Mouse (Mus musculus) midbrain, embryonic 10.5 days (tissue): Measurements from ENCODE around the gene Klhl29. TPM values are rescaled to one million over a fixed set of nuclear protein-coding genes. Genes with fewer than 3 reads are reported as not detected.

Experiments
- DNase-seq: peaks from one replicate; pipeline ENCODE4 v3.0.0-alpha.2; 2017; ENCODE audit warnings: low spot score
- H3K27ac ChIP-seq: fragments of 300-500 bp; sonication (generic); replicated peaks from 2 replicates; pipeline ENCODE4 v1.5.1; 2016; ENCODE audit warnings: mild to moderate bottlenecking
- H3K27me3 ChIP-seq: fragments of 300-500 bp; sonication (generic); 2 replicates; pipeline ENCODE4 v1.6.1; 2016; ENCODE audit warnings: low read depth, mild to moderate bottlenecking; ENCODE audit not compliant: poor library complexity, severe bottlenecking
- H3K36me3 ChIP-seq: fragments of 300-500 bp; sonication (generic); 2 replicates; pipeline ENCODE4 v1.6.1; 2016; ENCODE audit warnings: mild to moderate bottlenecking, moderate library complexity
- H3K4me1 ChIP-seq: fragments of 300-500 bp; sonication (generic); 2 replicates; pipeline ENCODE4 v1.6.1; 2016
- H3K4me3 ChIP-seq: fragments of 300-500 bp; sonication (generic); 2 replicates; pipeline ENCODE4 v1.5.1; 2016; ENCODE audit warnings: mild to moderate bottlenecking, moderate library complexity
- H3K9me3 ChIP-seq: fragments of 300-500 bp; sonication (generic); replicated peaks from 2 replicates; pipeline ENCODE4 v1.6.1; 2016; ENCODE audit warnings: mild to moderate bottlenecking
- WGBS: fragments of 180-500 bp; shearing (Covaris S2); methylation state at CpG from one replicate; pipeline ENCODE4 v1.1.7; 2016; 5-methylcytosine and 5-hydroxymethylcytosine counted together
- polyA plus RNA-seq: library from polyadenylated mRNA; unstranded; fragments of >200 nt; fragmentation: Nextera tagmentation; extraction: Ambion mirVana; gene quantifications from 2 replicates; pipeline ENCODE4 v1.2.1, GENCODE M21; 2016

Klhl29 gene
- polyA plus RNA-seq: 0.85 and 1.1 TPM in 2 replicates

GRCm38 (mm10) chr12:5375616-5376461 lies at the start of gene Klhl29:
Klhl29 (minus strand) TSS chr12:5375682.
- WGBS: under 1% methylated on average over 66 of the region's 66 CpGs
- no peaks in the 10 kb centered on the region for H3K36me3 ChIP-seq
- peak within 1 kb of the TSS; percentile 91 for H3K27ac ChIP-seq
- H3K4me1 ChIP-seq: peaks cover 52% of the 10 kb centered on the region
- DNase-seq: peak; percentile 85
- H3K9me3 ChIP-seq: no peaks in the 10 kb centered on the region
- peaks cover 84% of the 10 kb centered on the region for H3K27me3 ChIP-seq
- H3K4me3 ChIP-seq: peak within 1 kb of the TSS; percentile 83

- no peaks in the 10 kb centered on the region for H3K36me3 ChIP-seq
- H3K4me1 ChIP-seq: peaks cover 12% of the 10 kb centered on the region
- no peak overlapping the region for H3K27ac ChIP-seq
- no peaks in the 10 kb centered on the region for H3K27me3 ChIP-seq
- no peaks in the 10 kb centered on the region for H3K9me3 ChIP-seq
- H3K4me3 ChIP-seq: no peak overlapping the region
- no peak for DNase-seq
- WGBS: 76% methylated on average over 4 of the region's 4 CpGs
These were observed 49.8 kb upstream of the Klhl29 start for GRCm38 (mm10) chr12:5425276-5425675.

GRCm38 (mm10) chr12:5415806-5416205 lies 40.3 kb upstream of the Klhl29 start:
- H3K4me3 ChIP-seq: no peak overlapping the region
- H3K27ac ChIP-seq: no peak overlapping the region
- H3K36me3 ChIP-seq: no peaks in the 10 kb centered on the region
- H3K27me3 ChIP-seq: peaks cover 7% of the 10 kb centered on the region
- no peak for DNase-seq
- H3K9me3 ChIP-seq: no peaks in the 10 kb centered on the region
- 26% methylated on average over 3 of the region's 3 CpGs for WGBS
- H3K4me1 ChIP-seq: peaks cover 22% of the 10 kb centered on the region

GRCm38 (mm10) chr12:5413976-5414375 lies 38.5 kb upstream of the Klhl29 start:
- no peaks in the 10 kb centered on the region for H3K36me3 ChIP-seq
- no peak for DNase-seq
- H3K4me1 ChIP-seq: peaks cover 29% of the 10 kb centered on the region
- H3K27me3 ChIP-seq: peaks cover 13% of the 10 kb centered on the region
- H3K27ac ChIP-seq: no peak overlapping the region
- no peaks in the 10 kb centered on the region for H3K9me3 ChIP-seq
- H3K4me3 ChIP-seq: no peak overlapping the region

- H3K4me3 ChIP-seq: no peak overlapping the region
- no peak overlapping the region for H3K27ac ChIP-seq
- H3K27me3 ChIP-seq: peaks cover 13% of the 10 kb centered on the region
- no peaks in the 10 kb centered on the region for H3K36me3 ChIP-seq
- DNase-seq: no peak
- H3K9me3 ChIP-seq: no peaks in the 10 kb centered on the region
- 79% methylated on average over 13 of the region's 13 CpGs for WGBS
- H3K4me1 ChIP-seq: peaks cover 29% of the 10 kb centered on the region
These were observed 36.5 kb upstream of the Klhl29 start for GRCm38 (mm10) chr12:5411761-5412537.

- 72% methylated on average over 4 of the region's 4 CpGs for WGBS
- no peak for DNase-seq
- H3K27ac ChIP-seq: no peak overlapping the region
- H3K4me3 ChIP-seq: no peak overlapping the region
- H3K27me3 ChIP-seq: peaks cover 13% of the 10 kb centered on the region
- peaks cover 25% of the 10 kb centered on the region for H3K4me1 ChIP-seq
- H3K9me3 ChIP-seq: no peaks in the 10 kb centered on the region
- H3K36me3 ChIP-seq: no peaks in the 10 kb centered on the region
These were observed 35.9 kb upstream of the Klhl29 start for GRCm38 (mm10) chr12:5411346-5411745.

- Histone ChIP-seq H3K4me1 (peaks cover 17% of the 10 kb centered on the region), H3K27ac (0 out of 2 replicates have a peak overlapping the region, but pooled peaks have one; percentile 17), H3K36me3 (no peaks in the 10 kb centered on the region), H3K9me3 (no peaks in the 10 kb centered on the region), H3K27me3 (peaks cover 13% of the 10 kb centered on the region), H3K4me3 (peak overlapping the region; percentile 30)
- DNase-seq: peak; percentile 85
- 8% methylated on average over 16 of the region's 16 CpGs for WGBS
These were observed 35.1 kb upstream of the Klhl29 start for GRCm38 (mm10) chr12:5410391-5411115.

- Histone ChIP-seq H3K36me3 (no peaks in the 10 kb centered on the region), H3K4me1 (peaks cover 15% of the 10 kb centered on the region)
- 83% methylated on average over 8 of the region's 8 CpGs for WGBS
These were observed 31.7 kb upstream of the Klhl29 start for GRCm38 (mm10) chr12:5407175-5407574.

GRCm38 (mm10) chr12:5397423-5397822 lies 21.9 kb upstream of the Klhl29 start:
- no peaks in the 10 kb centered on the region; the same call in none of the 2 replicates for H3K27me3 ChIP-seq
- WGBS: 69% methylated on average over 5 of the region's 5 CpGs
- H3K4me3 ChIP-seq: no peak overlapping the region
- DNase-seq: no peak
- no peaks in the 10 kb centered on the region for H3K4me1 ChIP-seq
- H3K27ac ChIP-seq: no peak overlapping the region
- no peaks in the 10 kb centered on the region for H3K9me3 ChIP-seq
- H3K36me3 ChIP-seq: no peaks in the 10 kb centered on the region

More at GRCm38 (mm10) chr12:5407175-5407574, 31.7 kb upstream of the Klhl29 start:
- H3K27me3 ChIP-seq: peaks cover 19% of the 10 kb centered on the region
- H3K27ac ChIP-seq: no peak overlapping the region
- no peak overlapping the region for H3K4me3 ChIP-seq
- DNase-seq: no peak
- no peaks in the 10 kb centered on the region for H3K9me3 ChIP-seq

GRCm38 (mm10) chr12:5395188-5395587 lies 19.7 kb upstream of the Klhl29 start:
- Histone ChIP-seq H3K27me3 (no peaks in the 10 kb centered on the region; the same call in none of the 2 replicates), H3K4me1 (no peaks in the 10 kb centered on the region), H3K36me3 (no peaks in the 10 kb centered on the region), H3K27ac (no peak overlapping the region), H3K4me3 (no peak overlapping the region), H3K9me3 (no peaks in the 10 kb centered on the region)
- 76% methylated on average over 3 of the region's 3 CpGs for WGBS
- no peak for DNase-seq

- WGBS: 84% methylated on average over 1 of the region's 1 CpGs
- Histone ChIP-seq H3K27ac (no peak overlapping the region), H3K27me3 (peaks cover 6% of the 10 kb centered on the region; the same call in 1 of the 2 replicates), H3K36me3 (no peaks in the 10 kb centered on the region), H3K4me3 (no peak overlapping the region), H3K9me3 (no peaks in the 10 kb centered on the region), H3K4me1 (peaks cover 2% of the 10 kb centered on the region; the same call in 1 of the 2 replicates)
- no peak for DNase-seq
These were observed 11.6 kb upstream of the Klhl29 start for GRCm38 (mm10) chr12:5387112-5387511.

- no peak for DNase-seq
- Histone ChIP-seq H3K9me3 (no peaks in the 10 kb centered on the region), H3K4me1 (peaks cover 4% of the 10 kb centered on the region; the same call in 1 of the 2 replicates), H3K27ac (no peak overlapping the region), H3K27me3 (peaks cover 6% of the 10 kb centered on the region; the same call in 1 of the 2 replicates), H3K4me3 (no peak overlapping the region), H3K36me3 (no peaks in the 10 kb centered on the region)
These were observed 11.2 kb upstream of the Klhl29 start for GRCm38 (mm10) chr12:5386688-5387087.
